Mouse (Mus musculus) brown adipose tissue, adult 24 weeks (tissue): ENCODE results near the gene Il12rb1. TPM values are rescaled to one million over a fixed set of nuclear protein-coding genes. Genes with fewer than 3 reads are reported as not detected.

Experiments used
- H3K27ac ChIP-seq: fragments of 200-500 bp; replicated peaks from 2 replicates; pipeline ENCODE4 v1.5.1; 2012; ENCODE audit warnings: low read depth, mild to moderate bottlenecking, low read length
- H3K4me1 ChIP-seq: fragments of 200-500 bp; 2 replicates; pipeline ENCODE4 v1.6.1; 2012; ENCODE audit warnings: low read length, mixed read lengths; ENCODE audit not compliant: control insufficient read depth, insufficient read depth, insufficient read length
- H3K4me3 ChIP-seq: fragments of 200-500 bp; 2 replicates; pipeline ENCODE4 v1.5.1; 2012; ENCODE audit warnings: low read depth, mild to moderate bottlenecking, low read length, moderate library complexity; ENCODE audit not compliant: insufficient read depth
- polyA plus RNA-seq: library from polyadenylated mRNA; stranded (reverse); fragments of >200 nt; gene quantifications from 2 replicates; pipeline ENCODE4 v1.2.4, GENCODE M21; 2012; ENCODE audit not compliant: missing spikeins, insufficient read depth, insufficient read length

Gene Il12rb1
- polyA plus RNA-seq, 1 experiment: not detected

GRCm38 (mm10) chr8:70856541-70857197, 48.4 kb downstream of the Il12rb1 start:
- Histone ChIP-seq H3K4me1 (no peaks in the 10 kb centered on the region; the same call in 1 of the 2 replicates), H3K4me3 (peak overlapping the region; percentile 61), H3K27ac (0 out of 2 replicates have a peak overlapping the region, but pooled peaks have one; percentile 14)

DNA sequence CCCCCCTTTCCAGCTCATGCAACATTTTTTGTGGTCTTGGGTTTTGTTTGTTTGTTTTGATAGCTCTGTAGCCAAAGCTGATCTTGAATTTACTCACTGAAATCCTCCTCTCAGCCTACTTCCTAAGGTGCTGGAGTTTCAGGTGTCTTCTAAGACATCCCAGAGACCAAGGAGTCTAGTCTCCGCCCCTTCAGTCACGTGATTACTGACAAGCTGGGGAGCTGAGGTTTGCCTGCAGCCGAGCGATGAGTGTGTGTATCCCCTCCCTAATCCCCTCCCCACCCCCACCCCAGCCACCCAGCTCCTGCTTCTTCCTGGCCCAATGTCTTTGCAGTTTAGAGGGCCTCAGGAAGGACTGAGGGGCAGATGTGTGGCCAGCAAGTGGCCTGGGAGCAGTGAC, 49.3 kb downstream of the Il12rb1 start:
- H3K4me3 ChIP-seq: no peak overlapping the region
- H3K27ac ChIP-seq: no peak overlapping the region
- no peaks in the 10 kb centered on the region; the same call in 1 of the 2 replicates for H3K4me1 ChIP-seq

DNA sequence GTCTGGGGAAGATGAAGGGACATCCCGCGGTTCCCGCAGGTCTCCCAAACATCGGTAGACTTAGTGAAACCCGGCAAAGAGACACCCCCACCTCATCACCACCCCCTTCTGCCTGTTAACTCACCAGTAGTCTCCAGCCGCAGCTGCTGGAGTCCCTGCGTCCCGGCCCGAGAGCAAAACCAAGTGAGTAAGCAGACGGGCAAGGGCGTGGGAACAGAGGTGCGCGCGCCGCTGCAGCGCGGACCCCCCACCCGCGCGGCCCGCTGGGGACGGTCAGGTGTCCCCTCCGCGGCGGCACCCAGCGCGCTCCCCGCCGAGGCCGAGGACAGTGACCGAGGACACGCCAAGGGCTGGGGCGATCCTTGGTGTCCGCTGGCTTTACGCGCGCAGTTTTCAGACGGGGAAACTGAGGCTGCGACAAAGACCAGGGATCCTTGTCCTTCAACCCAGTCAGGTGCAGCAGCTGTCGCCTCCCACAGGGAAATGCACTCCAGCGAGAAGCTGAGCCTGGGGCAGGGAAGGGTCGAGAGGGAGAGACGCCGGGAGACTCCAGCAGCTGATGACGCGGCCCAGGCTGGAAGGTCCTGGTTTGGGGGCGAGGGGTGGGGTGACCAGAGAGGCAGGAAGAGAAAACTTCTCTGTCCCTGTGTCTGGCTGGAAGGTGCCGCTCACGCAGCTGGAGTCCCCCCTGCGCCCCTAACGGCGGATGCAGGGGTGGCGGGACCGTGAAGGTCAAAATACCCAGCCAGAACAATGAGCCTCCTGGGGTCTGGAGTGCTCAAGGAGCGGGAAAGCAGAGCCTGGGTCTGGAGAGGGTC, 54.8 kb downstream of the Il12rb1 start, which contains the start of gene Kcnn1:
Gene Kcnn1, minus strand, starts transcription at position 435 of the 818 bp plus-strand sequence.
- Histone ChIP-seq H3K27ac (no peak within 1 kb of the TSS), H3K4me3 (peak within 1 kb of the TSS; percentile 38), H3K4me1 (peaks cover 6% of the 10 kb centered on the region; the same call in 1 of the 2 replicates)

DNA sequence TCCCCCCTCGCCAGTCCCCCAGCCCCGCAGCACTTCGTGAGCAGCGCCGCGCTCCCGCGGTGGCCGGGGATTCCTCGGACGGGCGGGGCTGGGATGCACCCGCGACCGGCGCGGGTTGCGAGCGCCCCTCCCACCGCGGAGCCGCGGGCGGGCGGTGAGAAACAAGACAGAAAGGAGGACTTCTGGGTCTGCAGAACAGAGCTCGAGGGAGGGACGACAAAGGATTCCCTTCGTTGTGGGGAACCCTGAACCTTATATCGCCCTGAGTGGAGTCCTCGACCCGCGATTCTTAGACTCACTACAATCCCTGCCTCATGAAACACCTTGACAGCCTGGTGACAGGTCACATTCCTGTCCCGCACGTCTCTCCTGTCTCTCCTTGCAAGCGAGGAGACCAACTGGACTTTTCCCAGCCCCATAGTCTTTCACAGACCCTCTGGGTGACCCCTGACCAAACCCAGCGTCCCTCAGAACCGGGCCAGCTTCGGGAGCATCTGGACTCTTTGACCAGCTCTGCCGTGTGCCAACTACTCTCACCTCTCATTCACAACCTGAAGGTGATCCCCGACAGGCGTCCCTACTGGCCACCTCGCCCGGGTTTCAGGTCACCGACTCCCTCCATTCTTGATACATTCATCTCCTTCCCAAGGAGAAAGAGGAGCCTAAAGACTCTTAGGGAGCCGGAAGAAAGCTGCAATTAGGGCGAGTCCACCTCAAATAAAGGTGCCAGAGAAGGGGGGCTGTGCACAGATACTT, 55.9 kb downstream of the Il12rb1 start:
- no peak overlapping the region for H3K27ac ChIP-seq
- H3K4me3 ChIP-seq: peak overlapping the region; percentile 38
- H3K4me1 ChIP-seq: peaks cover 6% of the 10 kb centered on the region; the same call in 1 of the 2 replicates

DNA sequence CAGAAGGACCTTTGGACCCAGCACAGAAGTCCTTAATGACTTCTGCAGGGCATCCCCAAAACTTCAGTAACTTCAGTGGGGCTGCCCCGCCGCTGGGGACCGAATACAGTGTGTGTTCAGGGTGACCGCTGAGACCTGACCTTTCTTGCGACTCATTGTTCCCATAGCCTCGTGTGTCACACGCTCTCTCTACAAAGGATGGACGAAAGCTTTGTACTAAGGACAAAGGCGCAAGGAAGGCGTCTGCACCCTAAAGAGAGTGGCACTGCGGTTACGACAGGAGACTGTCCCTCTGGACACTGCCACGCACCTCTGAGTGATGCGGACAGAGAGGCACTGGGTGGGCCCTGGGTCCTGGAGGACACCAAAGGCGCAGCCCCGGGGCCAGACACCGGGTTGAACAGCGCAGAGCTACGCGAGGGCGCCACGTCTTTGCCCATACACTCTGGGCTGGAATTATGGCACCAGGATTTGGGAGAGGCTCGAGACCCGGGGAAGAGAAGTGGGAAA, 56.5 kb downstream of the Il12rb1 start:
- H3K4me1 ChIP-seq: peaks cover 6% of the 10 kb centered on the region; the same call in 1 of the 2 replicates
- peak overlapping the region; percentile 60 for H3K4me3 ChIP-seq
- H3K27ac ChIP-seq: no peak overlapping the region

- Histone ChIP-seq H3K27ac (no peak overlapping the region), H3K4me3 (peak overlapping the region; percentile 60), H3K4me1 (peaks cover 6% of the 10 kb centered on the region; the same call in 1 of the 2 replicates)
These were observed 57.2 kb downstream of the Il12rb1 start for GRCm38 (mm10) chr8:70865350-70866000.

DNA sequence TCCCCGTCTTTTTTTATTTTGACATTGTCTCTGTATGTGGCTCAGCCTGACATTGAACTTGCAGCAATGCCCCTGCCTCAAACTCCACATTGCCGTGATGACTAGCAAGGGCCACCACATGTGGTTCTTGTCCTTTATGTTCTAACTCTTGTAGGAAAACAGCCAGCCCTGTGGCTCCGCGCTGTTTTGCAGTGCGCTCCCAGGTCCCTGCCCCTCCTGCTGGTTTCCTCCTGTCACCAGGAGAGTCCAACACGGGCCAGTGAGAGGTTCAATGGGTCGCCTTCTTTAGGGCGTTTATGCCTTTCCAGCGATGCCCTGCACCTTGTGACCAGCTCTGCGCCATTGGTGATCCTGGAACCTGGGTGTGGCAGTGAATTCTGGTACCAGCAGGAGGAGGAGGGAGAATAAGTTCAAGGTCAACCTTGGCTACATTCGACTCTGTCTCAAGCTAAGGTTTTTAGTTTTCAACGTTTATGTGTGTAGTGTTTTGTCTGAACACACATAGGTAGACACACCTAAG, 57.8 kb downstream of the Il12rb1 start:
- no peak overlapping the region for H3K27ac ChIP-seq
- H3K4me1 ChIP-seq: peaks cover 6% of the 10 kb centered on the region; the same call in 1 of the 2 replicates
- H3K4me3 ChIP-seq: peak overlapping the region; percentile 48

GRCm38 (mm10) chr8:70866566-70866965, 58.3 kb downstream of the Il12rb1 start:
- no peak overlapping the region for H3K27ac ChIP-seq
- no peak overlapping the region for H3K4me3 ChIP-seq
- H3K4me1 ChIP-seq: peaks cover 6% of the 10 kb centered on the region; the same call in 1 of the 2 replicates

DNA sequence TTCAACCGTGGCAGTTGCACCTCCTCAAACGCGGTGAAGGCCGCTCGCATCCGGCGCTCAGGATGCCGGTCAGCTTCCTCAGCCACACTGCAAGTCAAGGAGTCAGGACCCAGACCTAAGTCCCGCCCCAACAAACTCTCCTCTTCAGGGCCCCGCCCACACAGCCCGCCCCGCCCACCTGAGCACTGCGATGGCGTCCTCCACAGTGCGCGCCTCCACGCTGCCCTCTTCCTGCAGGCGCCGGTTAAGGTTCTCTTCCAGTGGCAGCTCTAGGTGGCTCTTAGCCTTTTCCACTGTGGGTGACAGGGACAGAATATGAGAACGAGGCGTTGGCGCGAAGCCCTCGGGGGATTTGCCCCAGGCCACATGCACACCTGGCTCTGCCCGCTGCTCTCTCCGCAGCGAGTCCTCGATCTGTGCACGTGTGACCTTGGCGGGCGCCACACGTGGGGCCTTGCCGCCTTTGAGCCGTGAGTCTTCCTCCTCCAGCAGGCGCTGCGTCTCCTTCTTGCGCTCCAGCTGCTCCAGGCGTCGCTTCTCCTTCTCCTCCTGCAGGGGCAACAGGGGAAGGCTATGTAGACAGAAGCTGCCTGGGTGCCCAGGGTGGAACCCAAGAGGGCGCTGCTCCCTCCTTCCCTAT, 60.4 kb downstream of the Il12rb1 start:
- no peak overlapping the region for H3K27ac ChIP-seq
- H3K4me3 ChIP-seq: no peak overlapping the region
- H3K4me1 ChIP-seq: peaks cover 4% of the 10 kb centered on the region; the same call in 1 of the 2 replicates

- Histone ChIP-seq H3K27ac (no peak overlapping the region), H3K4me1 (peaks cover 4% of the 10 kb centered on the region; the same call in 1 of the 2 replicates), H3K4me3 (no peak overlapping the region)
These were observed 60.9 kb downstream of the Il12rb1 start for GRCm38 (mm10) chr8:70869199-70869571.

DNA sequence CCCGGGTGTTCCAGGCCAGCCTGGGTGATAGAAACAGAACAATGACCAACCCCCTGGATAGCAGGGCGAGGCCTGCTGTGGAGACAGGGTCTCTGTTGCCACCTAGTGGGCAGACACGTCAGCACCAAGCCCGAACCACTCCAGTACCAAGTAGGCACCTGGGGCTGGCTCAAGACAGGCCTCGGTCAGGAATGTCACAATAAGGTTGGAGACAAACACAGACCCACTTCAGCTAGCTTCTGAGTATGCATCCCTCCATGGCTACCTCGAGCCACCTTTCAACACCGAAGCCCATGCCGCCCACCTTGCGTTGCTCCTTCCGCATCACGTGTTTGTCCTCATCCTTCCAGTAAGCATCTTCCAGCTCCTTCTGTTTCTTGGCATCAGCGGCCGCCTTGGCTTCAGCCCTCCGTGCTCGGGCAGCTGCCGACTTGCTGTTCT, 61.4 kb downstream of the Il12rb1 start:
- H3K4me1 ChIP-seq: peaks cover 4% of the 10 kb centered on the region; the same call in 1 of the 2 replicates
- no peak overlapping the region for H3K27ac ChIP-seq
- no peak overlapping the region for H3K4me3 ChIP-seq
